Mouse (Mus musculus) embryonic fibroblast, embryonic 13.5 days (primary cell): ENCODE results near the gene A030005L19Rik.
"Not testable (repeated sequence)": the region's sequence is repeated elsewhere in the genome, so short reads cannot be mapped to it uniquely, and the experiment has no call there.

Experiments used
- CTCF ChIP-seq: IDR thresholded peaks from 2 replicates; pipeline ENCODE4 v1.5.1; 2011; ENCODE audit warnings: mild to moderate bottlenecking, control low read depth, low read length, moderate library complexity, borderline replicate concordance; ENCODE audit not compliant: insufficient read depth
- POLR2A ChIP-seq: IDR thresholded peaks from 2 replicates; pipeline ENCODE4 v1.6.1; 2011; ENCODE audit warnings: low read depth, mild to moderate bottlenecking, control low read depth, low read length, moderate library complexity

DNA sequence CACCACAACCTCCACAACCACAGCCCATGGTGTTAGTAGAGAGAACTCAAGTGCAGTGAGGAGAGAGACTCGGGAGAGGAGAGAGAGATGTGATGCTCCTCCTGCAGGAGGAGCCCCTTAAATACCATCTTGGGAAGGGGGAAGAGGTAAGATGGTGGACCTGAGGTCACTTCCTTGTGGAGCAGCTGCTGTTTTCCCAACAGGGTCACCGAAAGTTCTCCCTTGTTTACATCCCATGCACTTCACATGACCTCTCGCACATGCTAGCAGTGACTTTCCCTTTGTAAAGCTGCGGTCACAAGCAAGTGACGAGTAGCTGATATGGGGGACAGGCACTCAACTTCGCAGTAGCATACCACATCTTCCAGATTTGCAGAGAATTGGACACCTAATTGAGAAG lies 30.2 kb downstream of the A030005L19Rik start, which contains the start of gene A030003K21Rik:
- not testable (repeated sequence) for TF ChIP-seq CTCF, POLR2A
